Mouse (Mus musculus): ENCODE results near the gene Svs2. TPM values are rescaled to one million over a fixed set of nuclear protein-coding genes. Genes with fewer than 3 reads are reported as not detected.
"Not testable (repeated sequence)": the region's sequence is repeated elsewhere in the genome, so short reads cannot be mapped to it uniquely, and the experiment has no call there.

The Svs2 gene
- polyA plus RNA-seq (2015; fragmentation: Nextera tagmentation; extraction: Ambion mirVana) = not detected in 2 replicates

DNA sequence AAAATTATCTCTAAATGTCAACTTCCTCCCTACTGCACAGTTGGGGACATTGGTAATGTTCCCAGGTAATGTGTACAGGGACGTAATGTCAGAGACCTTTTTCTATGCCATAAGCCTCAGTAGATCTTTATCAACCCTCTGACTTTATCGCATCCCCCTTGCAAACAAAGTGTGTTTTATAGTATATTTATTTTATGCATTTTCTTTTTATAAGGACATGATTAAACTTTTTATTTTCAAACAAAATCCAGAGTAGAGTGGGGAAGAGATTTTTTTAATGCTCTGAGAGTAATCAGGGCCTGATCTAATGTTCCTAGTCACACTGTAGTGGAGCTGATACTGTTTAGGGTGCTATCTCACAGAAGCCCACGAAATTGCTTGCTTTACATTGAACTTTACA, at the start of gene Svs2:
Svs2 (minus strand) TSS at position 101 of the 400 bp plus-strand sequence.
- Histone ChIP-seq H3K9me3 (no peaks in the 10 kb centered on the region), H3K9ac (no peak within 1 kb of the TSS), H3K27ac (replicated peaks) (no peak within 1 kb of the TSS), H3K27me3 (no peaks in the 10 kb centered on the region), H3K4me2 (no peak within 1 kb of the TSS), H3K4me3 (no peak within 1 kb of the TSS), H3K36me3 (no peaks in the 10 kb centered on the region), H3K4me1 (replicated peaks) (no peaks in the 10 kb centered on the region)
- no peak for ATAC-seq (ENCODE audit: low FRiP score, low read depth)
- WGBS = 83% methylated on average over 3 of the region's 3 CpGs

DNA sequence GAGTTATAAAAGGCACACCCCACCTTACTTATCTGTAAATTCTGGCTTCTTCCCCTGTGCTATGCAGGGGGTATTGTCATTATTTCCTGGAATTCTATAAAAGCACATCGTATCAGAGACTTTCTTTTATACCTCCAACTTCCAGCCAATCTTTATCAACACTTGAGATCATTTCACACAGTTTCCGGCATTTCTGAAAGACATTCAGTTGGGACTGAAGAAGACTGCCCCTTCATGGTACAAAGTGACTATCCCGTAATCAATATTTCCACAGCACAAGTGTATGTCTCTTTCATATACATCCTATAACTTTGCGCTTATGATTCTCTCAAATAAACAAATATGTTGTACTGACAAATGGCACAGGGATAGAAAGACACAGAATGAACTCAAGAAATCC, 40.1 kb upstream of the Svs2 start, which contains the start of gene Svs4:
Svs4 (minus strand) TSS at position 101 of the 400 bp plus-strand sequence.
- H3K4me3 ChIP-seq = no peak within 1 kb of the TSS
- no peaks in the 10 kb centered on the region for H3K36me3 ChIP-seq
- WGBS = 92% methylated on average over 4 of the region's 4 CpGs
- no peak within 1 kb of the TSS for H3K9ac ChIP-seq
- H3K4me2 ChIP-seq = no peak within 1 kb of the TSS
- no peak for ATAC-seq (ENCODE audit: low FRiP score, low read depth)
- no peaks in the 10 kb centered on the region for H3K9me3 ChIP-seq
- no peak within 1 kb of the TSS for H3K27ac ChIP-seq (replicated peaks)
- H3K27me3 ChIP-seq = no peaks in the 10 kb centered on the region
- H3K4me1 ChIP-seq (replicated peaks) = no peaks in the 10 kb centered on the region

DNA sequence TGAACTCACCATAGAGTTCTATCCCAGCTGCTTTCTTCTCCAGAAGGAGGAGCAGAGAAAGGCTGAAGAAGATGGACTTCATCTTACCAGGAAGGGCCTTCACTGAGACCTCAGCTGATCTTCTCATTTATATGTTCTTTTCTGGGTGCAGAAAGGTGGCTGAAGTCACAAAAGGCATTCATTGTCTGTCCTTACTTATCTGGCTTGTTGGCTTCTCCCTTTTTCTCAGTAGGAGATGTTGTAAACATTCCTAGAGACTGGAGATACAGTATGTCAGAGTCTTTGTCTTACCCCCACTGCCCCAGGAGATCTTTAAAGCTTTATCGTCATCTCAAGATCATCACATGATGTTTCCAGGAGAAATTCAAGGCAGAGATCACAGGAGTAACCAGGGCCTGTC, 18.3 kb upstream of the Svs2 start, which contains the start of gene Svs3b:
Svs3b (minus strand) TSS at position 101 of the 400 bp plus-strand sequence.
- H3K27me3 ChIP-seq; ATAC-seq (ENCODE audit: low FRiP score, low read depth); H3K4me2 ChIP-seq; H3K9me3 ChIP-seq; H3K9ac ChIP-seq; H3K27ac ChIP-seq (replicated peaks); H3K4me1 ChIP-seq (replicated peaks); H3K36me3 ChIP-seq; H3K4me3 ChIP-seq: not testable (repeated sequence)
- 78% methylated on average over 1 of the region's 1 CpGs for WGBS

DNA sequence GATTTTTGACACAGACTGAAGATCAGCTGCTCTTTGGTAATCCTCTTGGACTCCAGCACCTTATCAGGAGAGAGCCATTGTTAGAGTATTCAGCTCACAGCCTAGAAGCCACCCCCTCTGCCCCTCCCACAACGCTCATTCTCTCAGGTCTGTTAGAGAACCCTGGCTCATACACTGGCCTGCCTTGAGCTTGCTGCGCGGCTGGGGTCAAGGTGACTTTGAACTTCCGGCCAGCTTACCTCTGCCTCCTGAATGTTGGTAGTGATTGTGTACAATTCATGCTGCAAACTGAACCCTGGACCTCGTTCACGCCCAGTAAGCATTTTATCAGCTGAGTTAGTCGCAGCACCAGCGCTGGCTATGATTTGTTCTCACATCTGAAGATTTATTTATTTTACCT, 5.6 kb downstream of the Svs2 start:
- Histone ChIP-seq H3K4me1 (replicated peaks) (no peaks in the 10 kb centered on the region), H3K9me3 (no peaks in the 10 kb centered on the region), H3K4me2 (no peak overlapping the region), H3K4me3 (no peak overlapping the region), H3K9ac (no peak overlapping the region), H3K36me3 (no peaks in the 10 kb centered on the region), H3K27me3 (no peaks in the 10 kb centered on the region), H3K27ac (replicated peaks) (no peak overlapping the region)
- ATAC-seq (ENCODE audit: low FRiP score, low read depth) = no peak
- 92% methylated on average over 8 of the region's 8 CpGs for WGBS

DNA sequence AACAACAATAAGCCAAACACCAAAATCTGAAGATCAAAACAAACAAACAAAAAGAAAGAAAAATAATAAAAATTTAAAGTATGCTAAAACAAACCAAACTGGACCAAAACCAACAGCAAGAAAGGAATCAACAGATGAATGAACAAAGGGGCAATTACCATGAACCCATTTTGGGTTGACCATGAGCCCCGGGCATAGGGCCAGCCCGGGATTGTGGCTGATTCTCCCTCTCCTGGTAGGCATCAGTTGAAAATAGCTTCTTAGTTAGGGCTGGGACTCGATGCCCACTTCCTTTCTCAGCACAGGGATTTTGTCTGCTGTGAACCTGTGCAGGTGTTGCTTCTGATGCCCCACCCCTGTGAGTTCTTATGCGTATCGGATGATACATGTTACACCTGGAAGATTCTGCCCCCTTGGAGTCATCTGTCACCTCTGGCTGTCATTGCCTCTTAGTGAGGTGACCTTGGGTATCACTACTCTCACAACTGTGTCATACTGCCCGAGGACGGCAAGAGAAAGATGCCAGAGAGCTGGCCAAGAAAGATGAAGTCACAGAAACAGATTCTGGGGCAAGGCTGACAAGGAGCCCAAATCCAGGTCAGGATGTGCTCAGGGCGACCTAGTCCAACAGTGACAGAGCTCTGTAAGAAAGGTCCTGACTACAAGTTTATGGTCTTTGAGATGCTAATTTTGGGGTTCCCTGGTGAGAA, 9.8 kb downstream of the Svs2 start:
- no peak overlapping the region for H3K27ac ChIP-seq (replicated peaks)
- 88% methylated on average over 8 of the region's 8 CpGs for WGBS

DNA sequence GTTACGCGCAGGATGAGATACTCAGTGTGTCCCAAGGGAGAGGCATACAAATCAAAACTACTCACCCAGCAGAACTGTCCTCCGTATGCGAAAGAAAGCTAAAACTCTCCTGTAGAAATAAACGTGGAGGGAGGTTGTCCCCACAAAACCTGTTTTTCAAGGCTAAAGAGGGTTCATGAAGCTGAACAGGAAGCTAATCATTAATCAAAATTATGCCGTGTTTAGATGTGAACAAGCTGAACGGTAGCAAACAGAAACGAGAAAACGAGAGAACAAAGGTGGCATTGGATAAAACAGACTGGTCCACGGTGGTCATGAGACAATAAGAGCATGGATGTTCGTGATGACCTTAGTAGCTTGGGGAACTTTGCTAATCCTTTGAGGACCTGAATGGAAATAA, 16.7 kb downstream of the Svs2 start, which contains the start of gene Wfdc15b:
Wfdc15b (minus strand) TSS at position 139 of the 400 bp plus-strand sequence.
- no peaks in the 10 kb centered on the region for H3K9me3 ChIP-seq
- no peak within 1 kb of the TSS for H3K27ac ChIP-seq (replicated peaks)
- no peak within 1 kb of the TSS for H3K4me2 ChIP-seq
- H3K36me3 ChIP-seq = no peaks in the 10 kb centered on the region
- no peak within 1 kb of the TSS for H3K4me3 ChIP-seq
- no peak within 1 kb of the TSS for H3K9ac ChIP-seq
- H3K27me3 ChIP-seq = no peaks in the 10 kb centered on the region
- 79% methylated on average over 11 of the region's 11 CpGs for whole genome bisulfite sequencing
- H3K4me1 ChIP-seq (replicated peaks) = no peaks in the 10 kb centered on the region
- no peak for ATAC-seq (ENCODE audit: low FRiP score, low read depth)

More for the DNA sequence above, 9.8 kb downstream of the Svs2 start:
- Histone ChIP-seq H3K4me2 (no peak overlapping the region), H3K9ac (no peak overlapping the region), H3K36me3 (no peaks in the 10 kb centered on the region), H3K27me3 (no peaks in the 10 kb centered on the region), H3K4me3 (no peak overlapping the region), H3K9me3 (no peaks in the 10 kb centered on the region), H3K4me1 (replicated peaks) (no peaks in the 10 kb centered on the region)
- no peak for ATAC-seq (ENCODE audit: low FRiP score, low read depth)

DNA sequence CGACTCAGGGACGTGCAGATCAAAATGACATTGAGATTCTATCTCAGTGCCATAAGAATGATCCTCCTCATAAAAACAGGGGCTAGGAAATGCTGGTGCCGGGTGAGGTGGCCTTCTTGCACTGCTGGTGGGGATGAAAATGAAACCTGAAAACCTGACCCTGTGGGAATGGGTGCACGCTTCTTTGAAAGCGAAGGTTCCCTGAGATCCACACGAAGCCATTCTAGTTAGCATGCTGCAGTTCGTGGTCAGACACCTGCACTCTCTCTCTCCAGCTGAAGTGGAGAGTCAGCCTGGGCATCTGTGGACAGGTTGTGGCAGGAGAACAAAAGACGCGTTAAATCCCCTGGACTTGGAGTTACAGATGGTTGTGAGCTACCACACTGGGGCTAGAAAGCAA, 19.0 kb downstream of the Svs2 start:
- Histone ChIP-seq H3K9me3 (no peaks in the 10 kb centered on the region), H3K9ac (no peak overlapping the region), H3K4me3 (no peak overlapping the region), H3K4me2 (no peak overlapping the region), H3K4me1 (replicated peaks) (no peaks in the 10 kb centered on the region), H3K27me3 (no peaks in the 10 kb centered on the region), H3K36me3 (no peaks in the 10 kb centered on the region), H3K27ac (replicated peaks) (no peak overlapping the region)
- WGBS = 92% methylated on average over 9 of the region's 9 CpGs
- no peak for ATAC-seq (ENCODE audit: low FRiP score, low read depth)

DNA sequence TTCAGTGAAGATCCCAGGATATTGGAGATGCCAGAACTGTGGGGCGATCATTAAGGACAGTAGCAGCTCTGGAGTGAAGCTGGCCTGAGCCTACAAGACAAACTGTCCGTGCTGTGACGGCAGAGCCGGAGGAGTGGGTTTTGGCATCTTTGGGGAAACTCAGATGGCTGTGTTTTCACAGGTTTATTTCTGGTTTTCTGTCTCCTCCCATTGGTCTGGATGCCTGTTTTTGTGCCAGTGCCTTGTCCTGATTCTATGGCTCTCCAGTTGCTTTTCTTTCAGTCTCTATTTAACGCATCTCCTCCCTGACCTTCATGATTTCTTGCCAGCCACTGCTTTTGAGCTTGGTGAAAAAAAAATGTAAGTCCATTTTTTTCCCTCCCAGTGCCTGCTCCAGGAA, 25.6 kb downstream of the Svs2 start:
- H3K4me2 ChIP-seq = no peak overlapping the region
- no peak overlapping the region for H3K4me3 ChIP-seq
- no peaks in the 10 kb centered on the region for H3K4me1 ChIP-seq (replicated peaks)
- ATAC-seq (ENCODE audit: low FRiP score, low read depth) = no peak
- H3K27me3 ChIP-seq = no peaks in the 10 kb centered on the region
- no peak overlapping the region for H3K9ac ChIP-seq
- no peaks in the 10 kb centered on the region for H3K9me3 ChIP-seq
- H3K36me3 ChIP-seq = no peaks in the 10 kb centered on the region
- WGBS = 74% methylated on average over 5 of the region's 5 CpGs
- no peak overlapping the region for H3K27ac ChIP-seq (replicated peaks)

DNA sequence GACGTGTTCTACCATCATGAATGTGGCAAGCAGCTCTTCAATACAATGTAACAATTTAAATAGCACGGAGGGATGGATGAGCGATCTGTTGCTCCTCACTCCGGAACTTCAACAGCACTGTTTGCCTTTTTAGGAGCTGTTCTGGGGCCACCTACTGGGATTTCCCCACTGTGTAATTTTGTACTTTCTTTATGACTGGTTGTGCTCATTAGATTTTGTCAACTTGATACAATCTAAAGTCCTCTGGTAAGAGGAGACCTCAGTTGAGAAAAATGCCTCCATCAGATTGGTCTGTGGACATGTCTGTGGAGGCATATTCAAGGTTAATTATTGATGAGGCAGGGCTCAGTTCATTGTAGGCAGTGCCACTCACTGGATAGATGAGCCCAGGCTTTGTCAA, 27.4 kb downstream of the Svs2 start:
- H3K27ac ChIP-seq (replicated peaks) = no peak overlapping the region
- no peak overlapping the region for H3K4me2 ChIP-seq
- no peaks in the 10 kb centered on the region for H3K9me3 ChIP-seq
- no peak for ATAC-seq (ENCODE audit: low FRiP score, low read depth)
- H3K9ac ChIP-seq = no peak overlapping the region
- no peaks in the 10 kb centered on the region for H3K4me1 ChIP-seq (replicated peaks)
- no peaks in the 10 kb centered on the region for H3K27me3 ChIP-seq
- WGBS = 88% methylated on average over 4 of the region's 4 CpGs
- no peaks in the 10 kb centered on the region for H3K36me3 ChIP-seq
- no peak overlapping the region for H3K4me3 ChIP-seq

DNA sequence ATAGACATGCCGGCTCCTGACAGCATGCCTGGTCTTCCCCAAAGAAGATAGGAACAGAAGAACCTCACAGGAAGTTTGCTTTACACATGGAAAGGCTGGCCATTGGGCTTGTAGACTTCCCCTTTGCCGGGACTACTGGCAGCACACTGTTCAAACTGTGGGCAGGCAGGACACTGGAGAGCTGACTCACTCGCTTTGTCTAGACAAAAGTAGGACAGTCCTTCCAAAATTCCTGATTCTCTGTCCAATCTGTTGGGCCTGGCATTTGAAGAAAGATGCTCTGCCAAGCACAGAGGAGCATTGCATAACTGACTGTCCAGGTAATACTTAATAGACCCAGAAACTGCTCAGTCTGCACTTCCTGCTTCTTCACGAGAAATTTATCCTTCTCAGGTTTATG, 31.6 kb downstream of the Svs2 start:
- no peak overlapping the region for H3K9ac ChIP-seq
- H3K4me1 ChIP-seq (replicated peaks) = no peaks in the 10 kb centered on the region
- no peaks in the 10 kb centered on the region for H3K27me3 ChIP-seq
- H3K27ac ChIP-seq (replicated peaks) = no peak overlapping the region
- ATAC-seq (ENCODE audit: low FRiP score, low read depth) = no peak
- no peaks in the 10 kb centered on the region for H3K9me3 ChIP-seq
- H3K4me3 ChIP-seq = no peak overlapping the region
- 86% methylated on average over 4 of the region's 4 CpGs for WGBS
- no peaks in the 10 kb centered on the region for H3K36me3 ChIP-seq
- H3K4me2 ChIP-seq = no peak overlapping the region

DNA sequence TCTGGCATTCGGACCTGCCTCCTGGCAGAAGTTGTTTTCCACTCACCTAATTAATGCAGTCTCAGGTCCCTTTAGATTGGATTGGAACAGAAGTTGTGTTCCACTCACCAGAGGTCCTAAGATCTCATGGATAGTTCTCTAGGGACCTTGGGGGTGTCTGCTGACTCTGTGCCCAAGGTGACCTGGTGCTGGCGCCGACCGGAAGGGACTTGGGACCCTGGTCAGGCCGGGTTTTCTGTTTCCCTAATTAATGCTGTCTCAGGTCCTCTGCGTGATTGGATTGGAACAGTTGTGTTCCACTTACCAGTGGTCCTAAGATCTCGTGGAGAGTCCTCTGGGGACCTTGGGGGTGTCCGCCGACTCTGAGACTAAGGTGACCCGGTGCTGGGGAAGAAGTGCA, 32.3 kb downstream of the Svs2 start:
- not testable (repeated sequence) for ATAC-seq (ENCODE audit: low FRiP score, low read depth); H3K4me2 ChIP-seq; H3K4me1 ChIP-seq (replicated peaks); H3K27me3 ChIP-seq; H3K4me3 ChIP-seq; H3K27ac ChIP-seq (replicated peaks); H3K36me3 ChIP-seq; H3K9me3 ChIP-seq; H3K9ac ChIP-seq
- WGBS = 94% methylated on average over 10 of the region's 10 CpGs

DNA sequence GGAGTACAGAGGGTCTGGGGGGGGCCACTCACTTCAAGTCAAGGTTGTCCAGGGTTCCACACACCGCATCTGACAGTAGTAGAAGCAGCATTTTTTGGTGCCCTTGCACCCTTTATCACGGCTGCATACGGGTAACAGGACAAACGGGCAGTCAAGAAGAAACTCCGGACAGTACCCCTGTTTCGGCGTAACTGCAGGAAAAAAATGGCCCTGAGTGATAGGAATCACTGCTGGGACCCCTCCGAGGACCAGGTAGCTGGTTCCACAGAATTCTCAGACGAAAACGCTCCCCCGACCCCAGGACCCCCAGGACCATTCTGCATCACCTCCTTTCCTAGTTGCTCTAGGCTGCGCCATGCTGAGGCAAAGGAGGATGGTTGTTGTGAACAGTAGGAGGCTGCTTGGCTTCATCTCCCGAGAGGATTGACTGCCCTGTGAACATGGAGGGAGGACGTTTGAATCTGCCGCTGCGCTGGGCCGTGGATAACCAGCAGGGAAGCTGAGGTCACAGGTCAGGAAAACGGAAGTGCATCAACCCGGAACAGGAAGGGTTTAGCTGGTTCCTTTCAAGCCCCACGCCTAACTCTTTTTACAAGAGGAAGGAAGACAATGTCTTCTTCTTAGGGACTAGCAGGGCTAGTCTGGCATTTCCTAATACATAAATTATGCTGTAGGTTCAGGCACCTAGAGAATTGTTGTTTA, 38.5 kb downstream of the Svs2 start, which contains the start of gene Wfdc15a:
Wfdc15a (minus strand) TSS at position 505 of the 702 bp plus-strand sequence.
- Histone ChIP-seq H3K27ac (replicated peaks) (no peak within 1 kb of the TSS), H3K4me3 (no peak within 1 kb of the TSS), H3K36me3 (no peaks in the 10 kb centered on the region), H3K4me2 (no peak within 1 kb of the TSS), H3K9me3 (no peaks in the 10 kb centered on the region), H3K27me3 (no peaks in the 10 kb centered on the region), H3K9ac (no peak within 1 kb of the TSS), H3K4me1 (replicated peaks) (no peaks in the 10 kb centered on the region)
- 78% methylated on average over 20 of the region's 20 CpGs for WGBS
- ATAC-seq (ENCODE audit: low FRiP score, low read depth) = no peak
